Mouse (Mus musculus): Measurements from ENCODE around the gene Klhl3. TPM values are rescaled to one million over a fixed set of nuclear protein-coding genes. Genes with fewer than 3 reads are reported as not detected.

The Klhl3 gene
- polyA plus RNA-seq, 1 experiment, result 0.25 TPM

GRCm38 (mm10) chr13:58074466-58074865, 38.9 kb downstream of the Klhl3 start:
- H3K9ac ChIP-seq (ENCODE audit: low read depth, poor library complexity, severe bottlenecking), result no peak overlapping the region
- H3K9me3 ChIP-seq (replicated peaks; ENCODE audit: control insufficient read depth, insufficient read depth, low read length, poor library complexity, severe bottlenecking), result no peaks in the 10 kb centered on the region
- no peak for TF ChIP-seq EP300 (IDR thresholded peaks at IDR 0.05; ENCODE audit: insufficient read depth, low read depth, low read length)
- TF ChIP-seq CTCF (IDR thresholded peaks at IDR 0.05; ENCODE audit: low read depth, low read length), result no peak
- no peak for TF ChIP-seq POLR2A (IDR thresholded peaks at IDR 0.05; ENCODE audit: insufficient read depth, low read length)
- no peaks in the 10 kb centered on the region for H3K36me3 ChIP-seq (ENCODE audit: control insufficient read depth, insufficient read depth, low read length, poor library complexity, severe bottlenecking)
- no peaks in the 10 kb centered on the region for H3K4me1 ChIP-seq (ENCODE audit: control insufficient read depth, insufficient read depth, low read length)
- no peak overlapping the region for H3K27ac ChIP-seq (ENCODE audit: insufficient read depth, low read length)
- H3K4me3 ChIP-seq (ENCODE audit: low read depth, low read length), result no peak overlapping the region
- no peaks in the 10 kb centered on the region for H3K27me3 ChIP-seq (ENCODE audit: control insufficient read depth, insufficient read depth, low read length, poor library complexity, severe bottlenecking)

GRCm38 (mm10) chr13:58073254-58073882, 40.0 kb downstream of the Klhl3 start:
- TF ChIP-seq EP300 (IDR thresholded peaks at IDR 0.05; ENCODE audit: insufficient read depth, low read depth, low read length) (no peak), POLR2A (IDR thresholded peaks at IDR 0.05; ENCODE audit: insufficient read depth, low read length) (no peak), CTCF (IDR thresholded peaks at IDR 0.05; ENCODE audit: low read depth, low read length) (no peak)
- no peaks in the 10 kb centered on the region for H3K27me3 ChIP-seq (ENCODE audit: control insufficient read depth, insufficient read depth, low read length, poor library complexity, severe bottlenecking)
- H3K4me3 ChIP-seq (ENCODE audit: low read depth, low read length), result no peak overlapping the region
- H3K36me3 ChIP-seq (ENCODE audit: control insufficient read depth, insufficient read depth, low read length, poor library complexity, severe bottlenecking), result no peaks in the 10 kb centered on the region
- no peaks in the 10 kb centered on the region for H3K4me1 ChIP-seq (ENCODE audit: control insufficient read depth, insufficient read depth, low read length)
- no peak overlapping the region for H3K9ac ChIP-seq (ENCODE audit: low read depth, poor library complexity, severe bottlenecking)
- H3K9me3 ChIP-seq (replicated peaks; ENCODE audit: control insufficient read depth, insufficient read depth, low read length, poor library complexity, severe bottlenecking), result no peaks in the 10 kb centered on the region
- no peak overlapping the region for H3K27ac ChIP-seq (ENCODE audit: insufficient read depth, low read length)

- no peaks in the 10 kb centered on the region for H3K9me3 ChIP-seq (replicated peaks; ENCODE audit: control insufficient read depth, insufficient read depth, low read length, poor library complexity, severe bottlenecking)
- H3K36me3 ChIP-seq (ENCODE audit: control insufficient read depth, insufficient read depth, low read length, poor library complexity, severe bottlenecking), result no peaks in the 10 kb centered on the region
- H3K27ac ChIP-seq (ENCODE audit: insufficient read depth, low read length), result no peak overlapping the region
- TF ChIP-seq EP300 (IDR thresholded peaks at IDR 0.05; ENCODE audit: insufficient read depth, low read depth, low read length) (no peak), CTCF (IDR thresholded peaks at IDR 0.05; ENCODE audit: low read depth, low read length) (no peak), POLR2A (IDR thresholded peaks at IDR 0.05; ENCODE audit: insufficient read depth, low read length) (no peak)
- no peak overlapping the region for H3K4me3 ChIP-seq (ENCODE audit: low read depth, low read length)
- no peaks in the 10 kb centered on the region for H3K27me3 ChIP-seq (ENCODE audit: control insufficient read depth, insufficient read depth, low read length, poor library complexity, severe bottlenecking)
- no peaks in the 10 kb centered on the region for H3K4me1 ChIP-seq (ENCODE audit: control insufficient read depth, insufficient read depth, low read length)
- H3K9ac ChIP-seq (ENCODE audit: low read depth, poor library complexity, severe bottlenecking), result no peak overlapping the region
These were observed 42.2 kb downstream of the Klhl3 start for GRCm38 (mm10) chr13:58071209-58071608.

GRCm38 (mm10) chr13:58070504-58070903, 42.9 kb downstream of the Klhl3 start:
- Histone ChIP-seq H3K4me3 (ENCODE audit: low read depth, low read length) (no peak overlapping the region), H3K9ac (ENCODE audit: low read depth, poor library complexity, severe bottlenecking) (no peak overlapping the region), H3K9me3 (replicated peaks; ENCODE audit: control insufficient read depth, insufficient read depth, low read length, poor library complexity, severe bottlenecking) (no peaks in the 10 kb centered on the region), H3K27me3 (ENCODE audit: control insufficient read depth, insufficient read depth, low read length, poor library complexity, severe bottlenecking) (no peaks in the 10 kb centered on the region), H3K36me3 (ENCODE audit: control insufficient read depth, insufficient read depth, low read length, poor library complexity, severe bottlenecking) (no peaks in the 10 kb centered on the region), H3K4me1 (ENCODE audit: control insufficient read depth, insufficient read depth, low read length) (no peaks in the 10 kb centered on the region), H3K27ac (ENCODE audit: insufficient read depth, low read length) (no peak overlapping the region)
- TF ChIP-seq EP300 (IDR thresholded peaks at IDR 0.05; ENCODE audit: insufficient read depth, low read depth, low read length), result no peak
- no peak for TF ChIP-seq CTCF (IDR thresholded peaks at IDR 0.05; ENCODE audit: low read depth, low read length)
- no peak for TF ChIP-seq POLR2A (IDR thresholded peaks at IDR 0.05; ENCODE audit: insufficient read depth, low read length)

GRCm38 (mm10) chr13:58068421-58069209, 44.8 kb downstream of the Klhl3 start:
- Histone ChIP-seq H3K27ac (ENCODE audit: insufficient read depth, low read length) (no peak overlapping the region), H3K4me3 (ENCODE audit: low read depth, low read length) (no peak overlapping the region), H3K9ac (ENCODE audit: low read depth, poor library complexity, severe bottlenecking) (no peak overlapping the region), H3K4me1 (ENCODE audit: control insufficient read depth, insufficient read depth, low read length) (no peaks in the 10 kb centered on the region), H3K9me3 (replicated peaks; ENCODE audit: control insufficient read depth, insufficient read depth, low read length, poor library complexity, severe bottlenecking) (no peaks in the 10 kb centered on the region), H3K27me3 (ENCODE audit: control insufficient read depth, insufficient read depth, low read length, poor library complexity, severe bottlenecking) (no peaks in the 10 kb centered on the region), H3K36me3 (ENCODE audit: control insufficient read depth, insufficient read depth, low read length, poor library complexity, severe bottlenecking) (no peaks in the 10 kb centered on the region)
- TF ChIP-seq EP300 (IDR thresholded peaks at IDR 0.05; ENCODE audit: insufficient read depth, low read depth, low read length) (no peak), CTCF (IDR thresholded peaks at IDR 0.05; ENCODE audit: low read depth, low read length) (no peak), POLR2A (IDR thresholded peaks at IDR 0.05; ENCODE audit: insufficient read depth, low read length) (no peak)

GRCm38 (mm10) chr13:58067540-58068103, 45.8 kb downstream of the Klhl3 start:
- Histone ChIP-seq H3K36me3 (ENCODE audit: control insufficient read depth, insufficient read depth, low read length, poor library complexity, severe bottlenecking) (no peaks in the 10 kb centered on the region), H3K27ac (ENCODE audit: insufficient read depth, low read length) (no peak overlapping the region), H3K9me3 (replicated peaks; ENCODE audit: control insufficient read depth, insufficient read depth, low read length, poor library complexity, severe bottlenecking) (no peaks in the 10 kb centered on the region), H3K9ac (ENCODE audit: low read depth, poor library complexity, severe bottlenecking) (no peak overlapping the region), H3K4me1 (ENCODE audit: control insufficient read depth, insufficient read depth, low read length) (no peaks in the 10 kb centered on the region), H3K27me3 (ENCODE audit: control insufficient read depth, insufficient read depth, low read length, poor library complexity, severe bottlenecking) (no peaks in the 10 kb centered on the region), H3K4me3 (ENCODE audit: low read depth, low read length) (0 out of 2 replicates have a peak overlapping the region, but pooled peaks have one; percentile 4)
- TF ChIP-seq EP300 (IDR thresholded peaks at IDR 0.05; ENCODE audit: insufficient read depth, low read depth, low read length) (0 out of 2 replicates have a peak, but pooled peaks have one; percentile 31), CTCF (IDR thresholded peaks at IDR 0.05; ENCODE audit: low read depth, low read length) (peak; percentile 2), POLR2A (IDR thresholded peaks at IDR 0.05; ENCODE audit: insufficient read depth, low read length) (no peak)

Measured in ES-Bruce4 (cell line).